Mouse (Mus musculus): Measurements from ENCODE around the gene Apbb2. TPM values are rescaled to one million over a fixed set of nuclear protein-coding genes. Genes with fewer than 3 reads are reported as not detected.

Apbb2 gene
- polyA plus RNA-seq, 1 experiment from 2014 or later: 7.8 TPM

- no peaks in the 10 kb centered on the region for H3K79me2 ChIP-seq (ENCODE audit: inconsistent target)
- WGBS (ENCODE audit: missing documents): 87% methylated on average over 6 of the region's 6 CpGs
Measured at GRCm38 (mm10) chr5:66405305-66405704, 213.3 kb downstream of the Apbb2 start.

GRCm38 (mm10) chr5:66400563-66400962 is 218.0 kb downstream of the Apbb2 start:
- Histone ChIP-seq H3K4me3 (ENCODE audit: inconsistent target) (no peak overlapping the region), H3K27ac (no peak overlapping the region), H3K36me3 (ENCODE audit: inconsistent target) (no peaks in the 10 kb centered on the region), H3K79me2 (ENCODE audit: inconsistent target) (no peaks in the 10 kb centered on the region)
- WGBS (ENCODE audit: missing documents): 84% methylated on average over 4 of the region's 4 CpGs

More at GRCm38 (mm10) chr5:66405305-66405704, 213.3 kb downstream of the Apbb2 start:
- Histone ChIP-seq H3K4me3 (ENCODE audit: inconsistent target) (no peak overlapping the region), H3K36me3 (ENCODE audit: inconsistent target) (no peaks in the 10 kb centered on the region), H3K27ac (no peak overlapping the region)

GRCm38 (mm10) chr5:66399264-66399620 is 219.3 kb downstream of the Apbb2 start:
- WGBS (ENCODE audit: missing documents): 93% methylated on average over 2 of the region's 2 CpGs
- no peaks in the 10 kb centered on the region for H3K36me3 ChIP-seq (ENCODE audit: inconsistent target)
- no peak overlapping the region for H3K4me3 ChIP-seq (ENCODE audit: inconsistent target)
- H3K27ac ChIP-seq: no peak overlapping the region
- H3K79me2 ChIP-seq (ENCODE audit: inconsistent target): no peaks in the 10 kb centered on the region

DNA sequence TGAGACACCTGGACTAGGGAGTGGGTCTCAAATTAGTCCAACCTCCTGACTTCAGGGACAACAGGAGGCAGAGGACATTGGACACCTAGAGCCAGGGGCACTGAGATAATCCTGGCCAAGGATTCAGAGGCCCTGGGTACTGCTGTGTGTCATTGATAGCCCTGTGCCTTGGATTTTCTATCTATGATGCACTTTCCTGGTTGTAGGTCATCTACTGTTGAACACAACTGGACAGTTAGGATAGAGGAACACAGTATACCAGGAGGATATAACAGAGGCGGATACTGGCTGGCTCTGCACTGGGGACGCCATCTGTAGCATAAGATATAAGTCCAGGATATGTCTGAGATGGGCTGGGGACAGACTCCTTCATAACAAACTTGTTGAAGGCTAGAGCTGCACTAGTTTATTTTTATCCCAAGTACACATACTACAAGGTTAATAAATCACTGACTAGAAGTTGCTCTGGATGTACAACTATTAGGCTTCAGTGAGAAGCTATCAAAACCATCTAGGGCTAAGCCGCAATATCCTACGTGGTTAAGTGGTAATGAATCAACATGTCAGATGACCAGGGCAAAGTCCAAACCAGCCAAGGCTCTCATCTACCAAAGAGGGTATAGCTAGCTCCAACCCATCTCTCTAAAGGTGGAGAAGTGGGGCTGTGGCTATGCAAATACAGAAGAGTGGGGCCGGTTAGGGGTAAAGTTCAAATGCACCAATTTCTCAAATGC is 219.9 kb downstream of the Apbb2 start:
- Histone ChIP-seq H3K36me3 (ENCODE audit: inconsistent target) (no peaks in the 10 kb centered on the region), H3K4me3 (ENCODE audit: inconsistent target) (no peak overlapping the region), H3K27ac (no peak overlapping the region), H3K79me2 (ENCODE audit: inconsistent target) (no peaks in the 10 kb centered on the region)
- 76% methylated on average over 5 of the region's 5 CpGs for WGBS (ENCODE audit: missing documents)

- Histone ChIP-seq H3K27ac (no peak overlapping the region), H3K4me3 (ENCODE audit: inconsistent target) (no peak overlapping the region), H3K79me2 (ENCODE audit: inconsistent target) (no peaks in the 10 kb centered on the region), H3K36me3 (ENCODE audit: inconsistent target) (no peaks in the 10 kb centered on the region)
- WGBS (ENCODE audit: missing documents): 91% methylated on average over 10 of the region's 10 CpGs
Measured at GRCm38 (mm10) chr5:66393767-66394446, 224.7 kb downstream of the Apbb2 start.

DNA sequence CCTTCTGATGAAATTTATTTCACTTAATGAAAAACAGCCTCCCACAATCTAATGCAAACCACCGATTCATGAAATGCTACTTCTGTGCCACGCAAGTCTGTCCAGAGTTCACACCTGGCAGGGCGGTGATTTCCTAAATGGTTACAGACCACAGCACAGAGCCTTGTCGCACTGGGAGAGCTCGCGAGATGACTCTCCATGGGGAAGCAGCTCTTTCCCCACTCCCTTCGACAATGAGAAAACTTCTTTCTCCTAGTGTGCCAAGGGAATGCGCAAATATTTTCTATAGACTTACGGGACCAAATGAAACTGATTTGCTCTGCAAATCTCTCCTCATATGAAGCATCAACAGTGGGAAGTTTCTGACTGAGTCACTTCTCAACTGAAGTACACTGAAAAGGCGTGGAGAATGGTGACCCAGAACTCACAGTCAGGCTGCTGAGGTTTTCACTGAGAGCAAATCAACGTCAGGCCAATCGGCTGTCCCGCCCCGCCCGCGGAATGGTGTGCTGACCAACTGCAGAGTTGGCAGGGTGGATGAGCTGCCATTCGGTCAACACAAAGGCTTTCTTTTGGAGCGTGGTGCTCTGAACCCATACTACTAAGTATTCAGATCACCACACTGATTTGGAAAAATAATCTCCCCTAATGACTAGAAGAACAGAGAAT is 225.6 kb downstream of the Apbb2 start:
- H3K4me3 ChIP-seq (ENCODE audit: inconsistent target): no peak overlapping the region
- WGBS (ENCODE audit: missing documents): 82% methylated on average over 18 of the region's 18 CpGs
- no peaks in the 10 kb centered on the region for H3K36me3 ChIP-seq (ENCODE audit: inconsistent target)
- H3K79me2 ChIP-seq (ENCODE audit: inconsistent target): no peaks in the 10 kb centered on the region
- H3K27ac ChIP-seq: no peak overlapping the region

- no peaks in the 10 kb centered on the region for H3K79me2 ChIP-seq (ENCODE audit: inconsistent target)
- WGBS (ENCODE audit: missing documents): 90% methylated on average over 11 of the region's 11 CpGs
- H3K27ac ChIP-seq: no peak overlapping the region
- no peaks in the 10 kb centered on the region for H3K36me3 ChIP-seq (ENCODE audit: inconsistent target)
- H3K4me3 ChIP-seq (ENCODE audit: inconsistent target): no peak overlapping the region
Measured at GRCm38 (mm10) chr5:66391771-66392170, 226.8 kb downstream of the Apbb2 start.

GRCm38 (mm10) chr5:66391299-66391698 is 227.3 kb downstream of the Apbb2 start:
- H3K27ac ChIP-seq: no peak overlapping the region
- WGBS (ENCODE audit: missing documents): 92% methylated on average over 5 of the region's 5 CpGs
- no peaks in the 10 kb centered on the region for H3K36me3 ChIP-seq (ENCODE audit: inconsistent target)
- H3K79me2 ChIP-seq (ENCODE audit: inconsistent target): no peaks in the 10 kb centered on the region
- no peak overlapping the region for H3K4me3 ChIP-seq (ENCODE audit: inconsistent target)

DNA sequence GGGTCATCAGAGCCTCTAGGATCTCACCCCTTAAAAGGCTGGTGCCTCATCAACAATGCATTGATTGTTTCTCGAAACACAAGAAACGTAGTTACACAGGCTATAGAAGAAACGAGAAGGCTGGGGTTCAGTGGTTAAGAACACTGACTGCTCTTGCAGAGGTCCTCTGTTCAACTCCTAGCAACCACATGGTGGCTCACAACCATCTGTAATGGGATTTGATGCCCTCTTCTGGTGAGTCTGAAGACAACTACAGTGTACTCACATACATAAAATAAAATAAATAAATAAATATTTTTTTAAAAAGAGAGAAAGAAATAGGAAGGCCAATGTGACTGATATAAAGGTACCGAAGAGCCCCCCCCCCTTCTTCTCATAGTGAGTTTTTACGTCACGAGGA is 228.0 kb downstream of the Apbb2 start:
- Histone ChIP-seq H3K79me2 (ENCODE audit: inconsistent target) (no peaks in the 10 kb centered on the region), H3K4me3 (ENCODE audit: inconsistent target) (no peak overlapping the region), H3K36me3 (ENCODE audit: inconsistent target) (no peaks in the 10 kb centered on the region), H3K27ac (no peak overlapping the region)
- WGBS (ENCODE audit: missing documents): 93% methylated on average over 6 of the region's 6 CpGs

DNA sequence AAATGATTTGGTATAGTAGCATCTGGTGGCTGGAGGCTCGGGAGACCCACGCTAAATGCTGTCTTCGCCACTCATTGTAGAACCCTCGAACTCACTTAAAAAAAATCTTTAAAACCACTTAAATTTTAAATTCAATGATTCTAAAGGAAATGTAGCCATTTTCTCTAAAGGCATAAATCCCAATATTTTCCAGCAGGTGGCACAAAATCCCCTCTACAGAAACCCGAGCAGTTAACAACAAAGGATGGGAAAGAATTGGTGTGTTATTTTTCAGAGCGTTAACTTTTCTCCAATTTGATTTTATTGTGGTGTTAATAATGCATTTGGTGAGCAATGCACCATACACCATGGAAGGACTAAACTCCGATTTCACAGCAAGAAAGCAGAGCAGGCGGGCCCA is 231.1 kb downstream of the Apbb2 start:
- no peak overlapping the region for H3K27ac ChIP-seq
- WGBS (ENCODE audit: missing documents): 89% methylated on average over 8 of the region's 8 CpGs
- no peaks in the 10 kb centered on the region for H3K79me2 ChIP-seq (ENCODE audit: inconsistent target)
- H3K4me3 ChIP-seq (ENCODE audit: inconsistent target): no peak overlapping the region
- H3K36me3 ChIP-seq (ENCODE audit: inconsistent target): no peaks in the 10 kb centered on the region

- no peaks in the 10 kb centered on the region for H3K79me2 ChIP-seq (ENCODE audit: inconsistent target)
- 7% methylated on average over 3 of the region's 3 CpGs for WGBS (ENCODE audit: missing documents)
- no peaks in the 10 kb centered on the region for H3K36me3 ChIP-seq (ENCODE audit: inconsistent target)
- no peak overlapping the region for H3K27ac ChIP-seq
- no peak overlapping the region for H3K4me3 ChIP-seq (ENCODE audit: inconsistent target)
Measured at GRCm38 (mm10) chr5:66385636-66386035, 232.9 kb downstream of the Apbb2 start.

GRCm38 (mm10) chr5:66384806-66385446 is 233.7 kb downstream of the Apbb2 start:
- 84% methylated on average over 6 of the region's 6 CpGs for whole genome bisulfite sequencing (ENCODE audit: missing documents)
- H3K4me3 ChIP-seq (ENCODE audit: inconsistent target): no peak overlapping the region
- no peaks in the 10 kb centered on the region for H3K36me3 ChIP-seq (ENCODE audit: inconsistent target)
- no peak overlapping the region for H3K27ac ChIP-seq
- H3K79me2 ChIP-seq (ENCODE audit: inconsistent target): no peaks in the 10 kb centered on the region

- Histone ChIP-seq H3K27ac (no peak overlapping the region), H3K4me3 (ENCODE audit: inconsistent target) (no peak overlapping the region), H3K79me2 (ENCODE audit: inconsistent target) (no peaks in the 10 kb centered on the region), H3K36me3 (ENCODE audit: inconsistent target) (no peaks in the 10 kb centered on the region)
- 92% methylated on average over 5 of the region's 5 CpGs for WGBS (ENCODE audit: missing documents)
Measured at GRCm38 (mm10) chr5:66384114-66384513, 234.5 kb downstream of the Apbb2 start.

GRCm38 (mm10) chr5:66382111-66382510 is 236.5 kb downstream of the Apbb2 start:
- WGBS (ENCODE audit: missing documents): 8% methylated on average over 1 of the region's 1 CpGs
- no peaks in the 10 kb centered on the region for H3K36me3 ChIP-seq (ENCODE audit: inconsistent target)
- H3K4me3 ChIP-seq (ENCODE audit: inconsistent target): no peak overlapping the region

GRCm38 (mm10) chr5:66378968-66379367 is 239.6 kb downstream of the Apbb2 start:
- Histone ChIP-seq H3K27ac (no peak overlapping the region), H3K79me2 (ENCODE audit: inconsistent target) (no peaks in the 10 kb centered on the region), H3K4me3 (ENCODE audit: inconsistent target) (no peak overlapping the region), H3K36me3 (ENCODE audit: inconsistent target) (no peaks in the 10 kb centered on the region)
- 93% methylated on average over 4 of the region's 6 CpGs for WGBS (ENCODE audit: missing documents)

More at GRCm38 (mm10) chr5:66382111-66382510, 236.5 kb downstream of the Apbb2 start:
- Histone ChIP-seq H3K27ac (no peak overlapping the region), H3K79me2 (ENCODE audit: inconsistent target) (no peaks in the 10 kb centered on the region)
